Mouse (Mus musculus) intestine, postnatal 0 days (tissue): ENCODE data around the gene Ets2. TPM values are rescaled to one million over a fixed set of nuclear protein-coding genes. Genes with fewer than 3 reads are reported as not detected.
A peak's percentile ranks its signal among the peaks of the same experiment; 100 is the strongest.

ENCODE experiments used
- ATAC-seq: fragments of 200-750 bp; cut with Nextera tagmentation; 2 replicates; pipeline ENCODE4 v1.8.0; 2017; ENCODE audit warnings: mild to moderate bottlenecking, moderate TSS enrichment, moderate library complexity
- H3K27ac ChIP-seq: fragments of 300-500 bp; sonication (generic); 2 replicates; pipeline ENCODE4 v1.5.1; 2014; ENCODE audit warnings: mild to moderate bottlenecking, low read depth, low read length, moderate library complexity
- H3K27me3 ChIP-seq: fragments of 300-500 bp; sonication (generic); replicated peaks from 2 replicates; pipeline ENCODE4 v1.6.1; 2014; ENCODE audit warnings: low read length, mixed read lengths; ENCODE audit not compliant: control insufficient read depth, insufficient read depth
- H3K36me3 ChIP-seq: fragments of 300-500 bp; sonication (generic); 2 replicates; pipeline ENCODE4 v1.6.1; 2014; ENCODE audit warnings: mild to moderate bottlenecking, moderate library complexity; ENCODE audit not compliant: control insufficient read depth, insufficient read depth
- H3K4me1 ChIP-seq: fragments of 300-500 bp; sonication (generic); replicated peaks from 2 replicates; pipeline ENCODE4 v1.6.1; 2014; ENCODE audit warnings: antibody characterized with exemption, low read length, mixed read lengths; ENCODE audit not compliant: control insufficient read depth, insufficient read depth
- H3K4me2 ChIP-seq: fragments of 300-500 bp; sonication (generic); replicated peaks from 2 replicates; pipeline ENCODE4 v1.6.1; 2014; ENCODE audit warnings: low read depth, mild to moderate bottlenecking, moderate library complexity
- H3K4me3 ChIP-seq: fragments of 300-500 bp; sonication (generic); 2 replicates; pipeline ENCODE4 v1.5.1; 2014; ENCODE audit warnings: low read depth, low read length
- H3K9ac ChIP-seq: fragments of 300-500 bp; sonication (generic); 2 replicates; pipeline ENCODE4 v1.6.1; 2014; ENCODE audit warnings: mild to moderate bottlenecking, low read depth, low read length
- H3K9me3 ChIP-seq: fragments of 300-500 bp; sonication (generic); 2 replicates; pipeline ENCODE4 v1.6.1; 2016; ENCODE audit warnings: mixed run types; ENCODE audit not compliant: control insufficient read depth
- CTCF ChIP-seq: sonication (generic); IDR thresholded peaks from 2 replicates; pipeline ENCODE4 v1.5.1; 2016; ENCODE audit warnings: low read depth, mild to moderate bottlenecking, control low read depth, antibody characterized with exemption, moderate library complexity
- WGBS: fragments of 180-500 bp; shearing (Covaris S2); extraction: QIAGEN DNeasy Blood & Tissue Kit; methylation state at CpG from one replicate; pipeline ENCODE4 v1.1.7; 2014; 5-methylcytosine and 5-hydroxymethylcytosine counted together
- polyA plus RNA-seq: library from polyadenylated mRNA; unstranded; fragments of >200 nt; fragmentation: Nextera tagmentation; extraction: Ambion mirVana; gene quantifications from 2 replicates; pipeline ENCODE4 v1.2.1, GENCODE M21; 2015

The Ets2 gene
- polyA plus RNA-seq, 1 experiment from 2014 or later, result 34.6 TPM

DNA sequence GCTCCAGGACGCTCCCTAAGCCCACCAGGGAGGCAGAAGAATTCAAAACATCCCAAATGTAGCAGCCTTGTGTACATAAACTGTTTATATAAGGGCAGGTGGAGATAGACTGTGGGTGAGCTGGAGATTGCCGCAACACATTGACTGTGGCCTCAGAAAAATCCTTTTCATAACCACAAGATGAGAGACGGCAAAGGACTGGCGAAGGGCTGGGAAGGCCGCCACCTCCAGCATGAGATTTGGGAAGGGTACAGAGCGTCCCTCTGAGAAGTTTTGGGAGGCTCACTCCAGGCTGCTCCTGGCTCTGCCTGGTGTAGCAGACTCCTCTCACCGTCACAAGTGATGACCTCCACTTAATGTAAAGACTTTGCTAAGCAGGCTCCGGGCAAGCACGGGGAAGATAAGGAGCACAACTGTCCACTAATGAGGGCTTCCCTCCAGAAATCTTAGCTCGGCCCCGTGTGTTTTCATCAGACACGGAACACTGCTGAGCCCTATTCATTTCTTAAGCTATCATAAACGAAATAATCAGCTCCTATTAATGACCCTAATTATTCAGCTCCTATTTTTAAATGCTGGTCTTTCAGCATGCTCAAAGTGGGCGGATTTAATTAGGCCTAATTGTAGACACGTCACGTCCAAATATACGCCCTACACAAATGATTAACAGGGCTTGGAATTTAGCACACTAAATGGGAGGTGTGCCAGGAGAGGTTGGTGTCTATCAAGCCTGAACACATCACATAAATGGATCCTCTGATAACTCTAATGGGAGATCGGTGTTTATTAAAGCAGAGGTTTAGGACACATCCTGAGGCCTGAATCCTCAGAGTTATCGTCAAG, 33.5 kb upstream of the Ets2 start:
- Histone ChIP-seq H3K9me3 (no peaks in the 10 kb centered on the region), H3K9ac (peak overlapping the region; percentile 31; the same call in 1 of the 2 replicates), H3K27me3 (no peaks in the 10 kb centered on the region), H3K4me3 (no peak overlapping the region), H3K27ac (no peak overlapping the region; the same call in 1 of the 2 replicates), H3K36me3 (no peaks in the 10 kb centered on the region), H3K4me2 (0 out of 2 replicates have a peak overlapping the region, but pooled peaks have one; percentile 24), H3K4me1 (peaks cover 11% of the 10 kb centered on the region)
- ATAC-seq, result no peak
- 27% methylated on average over 19 of the region's 19 CpGs for WGBS
- no peak for TF ChIP-seq CTCF

DNA sequence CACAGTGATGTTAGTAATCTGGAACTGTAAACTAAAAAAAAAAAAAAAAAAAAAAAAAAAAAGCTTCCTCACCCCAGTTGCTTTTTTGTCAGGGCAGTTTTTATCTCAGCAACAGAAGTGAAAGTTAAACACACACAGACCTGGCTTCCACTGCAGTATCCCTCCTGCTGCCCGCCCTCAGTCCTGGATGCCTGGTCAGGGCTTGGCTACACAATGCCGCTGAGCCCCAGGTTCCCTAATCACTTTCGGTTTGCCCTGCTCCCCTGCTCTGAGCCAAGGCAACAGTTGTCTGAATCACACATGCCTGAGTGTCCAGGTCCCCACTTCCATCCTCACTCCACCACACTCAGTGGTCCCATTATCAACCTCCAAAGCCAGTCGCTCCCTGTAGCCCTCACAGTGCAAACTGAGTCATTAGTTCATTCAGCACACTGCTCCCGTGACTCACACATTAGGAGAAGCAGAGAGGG, 27.4 kb upstream of the Ets2 start:
- ATAC-seq, result peak; percentile 56; the same call in 1 of the 2 replicates
- H3K4me1 ChIP-seq, result peaks cover 7% of the 10 kb centered on the region
- 23% methylated on average over 5 of the region's 5 CpGs for WGBS
- no peak overlapping the region for H3K9ac ChIP-seq
- H3K9me3 ChIP-seq, result no peaks in the 10 kb centered on the region
- no peak overlapping the region; the same call in none of the 2 replicates for H3K27ac ChIP-seq
- peak overlapping the region; percentile 58 for H3K4me2 ChIP-seq
- no peaks in the 10 kb centered on the region for H3K36me3 ChIP-seq
- no peak for TF ChIP-seq CTCF
- no peaks in the 10 kb centered on the region for H3K27me3 ChIP-seq
- H3K4me3 ChIP-seq, result peak overlapping the region; percentile 11; the same call in 1 of the 2 replicates

DNA sequence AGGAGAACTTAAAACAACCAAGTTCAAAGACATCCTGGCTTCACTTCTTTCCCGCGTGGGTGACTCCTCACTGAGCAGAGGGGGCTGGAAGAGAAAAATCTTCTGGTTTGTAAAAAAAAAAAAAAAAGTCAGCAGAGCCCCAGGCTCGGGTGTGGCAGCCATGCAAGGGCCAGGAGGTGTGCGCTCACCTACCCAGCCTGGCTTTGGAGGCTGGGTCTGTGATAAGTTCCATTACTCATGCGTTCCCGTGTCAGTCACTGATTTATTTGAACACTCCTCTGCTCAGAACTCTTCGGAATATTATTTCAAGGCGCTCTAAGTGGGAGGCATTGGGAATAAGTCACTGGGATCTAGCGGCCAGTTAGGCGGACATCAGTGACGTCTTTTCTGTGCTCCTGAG, 26.7 kb upstream of the Ets2 start:
- 0 out of 2 replicates have a peak, but pooled peaks have one; percentile 23 for ATAC-seq

DNA sequence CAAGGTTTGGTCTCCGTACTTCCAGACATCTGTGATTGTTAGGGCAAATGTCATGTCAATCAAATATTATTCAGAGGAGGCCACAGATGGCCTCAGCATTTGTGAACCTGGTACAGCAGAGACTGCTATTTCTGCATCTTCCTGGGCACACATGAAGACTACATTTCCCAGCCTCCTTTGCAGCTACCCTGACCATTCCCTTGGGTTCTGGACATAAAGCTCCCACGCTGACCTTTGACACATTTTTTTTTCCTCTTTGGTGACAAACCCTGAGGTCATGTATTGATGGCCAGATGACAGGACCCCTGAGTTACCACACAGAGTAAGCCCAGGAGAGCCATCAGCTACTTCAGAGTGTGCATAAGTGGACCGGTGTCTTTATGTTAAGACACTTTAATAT, 25.2 kb upstream of the Ets2 start:
- Histone ChIP-seq H3K36me3 (no peaks in the 10 kb centered on the region), H3K9ac (no peak overlapping the region), H3K4me2 (no peak overlapping the region), H3K4me3 (no peak overlapping the region), H3K27ac (no peak overlapping the region), H3K4me1 (peaks cover 7% of the 10 kb centered on the region), H3K9me3 (no peaks in the 10 kb centered on the region), H3K27me3 (no peaks in the 10 kb centered on the region)
- no peak for ATAC-seq
- WGBS, result 93% methylated on average over 3 of the region's 3 CpGs
- TF ChIP-seq CTCF, result no peak

More for the DNA sequence above, 26.7 kb upstream of the Ets2 start:
- peaks cover 7% of the 10 kb centered on the region for H3K4me1 ChIP-seq
- no peaks in the 10 kb centered on the region for H3K36me3 ChIP-seq
- H3K27ac ChIP-seq, result no peak overlapping the region
- no peaks in the 10 kb centered on the region for H3K27me3 ChIP-seq
- TF ChIP-seq CTCF, result no peak
- no peaks in the 10 kb centered on the region for H3K9me3 ChIP-seq
- no peak overlapping the region for H3K4me3 ChIP-seq
- no peak overlapping the region for H3K4me2 ChIP-seq
- WGBS, result 39% methylated on average over 11 of the region's 11 CpGs
- H3K9ac ChIP-seq, result no peak overlapping the region

DNA sequence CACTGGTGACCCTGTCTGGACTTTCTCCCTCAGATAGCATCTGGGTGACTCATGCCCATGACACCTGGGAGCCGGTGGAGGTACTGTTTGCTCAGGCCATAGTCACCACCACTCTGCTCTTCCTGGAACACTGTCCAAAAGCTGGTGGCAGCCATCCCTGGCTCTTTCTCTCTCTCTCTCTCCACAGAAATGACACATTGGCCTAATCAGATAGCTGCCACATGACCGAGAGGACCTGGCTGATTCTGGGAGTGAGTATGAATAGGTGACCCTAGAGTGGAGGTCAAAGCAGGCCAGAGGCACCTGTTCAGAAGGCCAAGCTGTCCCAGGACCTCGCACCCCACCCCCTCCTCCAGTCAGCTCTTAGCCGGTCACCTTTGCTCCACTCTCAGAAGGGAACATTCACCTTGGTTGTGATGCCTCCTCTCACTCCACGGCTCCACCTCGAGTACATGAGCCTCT, 19.4 kb upstream of the Ets2 start:
- no peak for TF ChIP-seq CTCF
- Histone ChIP-seq H3K36me3 (no peaks in the 10 kb centered on the region), H3K27ac (peak overlapping the region; percentile 92), H3K9ac (peak overlapping the region; percentile 23; the same call in 1 of the 2 replicates), H3K4me1 (peaks cover 18% of the 10 kb centered on the region), H3K9me3 (no peaks in the 10 kb centered on the region), H3K4me3 (no peak overlapping the region), H3K27me3 (no peaks in the 10 kb centered on the region), H3K4me2 (no peak overlapping the region)
- WGBS, result 37% methylated on average over 6 of the region's 6 CpGs
- peak; percentile 92 for ATAC-seq

DNA sequence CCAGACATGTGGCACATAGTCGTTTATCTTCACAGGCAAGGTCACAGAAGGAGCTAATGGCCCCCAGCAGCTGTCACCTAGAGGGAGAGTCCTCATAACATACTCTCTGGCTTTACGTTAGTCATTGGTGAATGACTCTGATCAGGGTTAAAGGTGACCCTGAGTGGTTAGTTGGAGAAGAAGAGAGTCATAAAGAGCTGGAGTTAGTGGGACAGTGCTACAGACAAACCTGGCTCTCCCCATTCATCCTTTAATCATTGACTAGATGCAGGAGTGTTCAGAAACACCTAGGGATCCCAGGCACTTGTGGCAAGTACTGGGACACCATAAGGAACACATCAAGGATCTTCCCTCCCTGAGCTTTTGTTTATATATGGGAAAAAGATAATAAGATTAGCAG, 16.1 kb upstream of the Ets2 start:
- H3K9ac ChIP-seq, result no peak overlapping the region
- no peak for TF ChIP-seq CTCF
- WGBS, result 18% methylated on average over 2 of the region's 2 CpGs
- H3K4me1 ChIP-seq, result peaks cover 18% of the 10 kb centered on the region
- H3K9me3 ChIP-seq, result no peaks in the 10 kb centered on the region
- H3K36me3 ChIP-seq, result no peaks in the 10 kb centered on the region
- H3K4me3 ChIP-seq, result no peak overlapping the region
- peak; percentile 75 for ATAC-seq
- no peak overlapping the region for H3K4me2 ChIP-seq
- H3K27me3 ChIP-seq, result no peaks in the 10 kb centered on the region
- peak overlapping the region; percentile 91 for H3K27ac ChIP-seq
